Mouse (Mus musculus) left cerebral cortex, adult 11 months (tissue): ENCODE measurements around the gene Top3b.
"Not testable (repeated sequence)": the region's sequence is repeated elsewhere in the genome, so short reads cannot be mapped to it uniquely, and the experiment has no call there.

Experiments
- DNase-seq: peaks from one replicate; pipeline ENCODE4 v3.0.0; 2022; ENCODE audit warnings: low spot score

Top3b gene

DNA sequence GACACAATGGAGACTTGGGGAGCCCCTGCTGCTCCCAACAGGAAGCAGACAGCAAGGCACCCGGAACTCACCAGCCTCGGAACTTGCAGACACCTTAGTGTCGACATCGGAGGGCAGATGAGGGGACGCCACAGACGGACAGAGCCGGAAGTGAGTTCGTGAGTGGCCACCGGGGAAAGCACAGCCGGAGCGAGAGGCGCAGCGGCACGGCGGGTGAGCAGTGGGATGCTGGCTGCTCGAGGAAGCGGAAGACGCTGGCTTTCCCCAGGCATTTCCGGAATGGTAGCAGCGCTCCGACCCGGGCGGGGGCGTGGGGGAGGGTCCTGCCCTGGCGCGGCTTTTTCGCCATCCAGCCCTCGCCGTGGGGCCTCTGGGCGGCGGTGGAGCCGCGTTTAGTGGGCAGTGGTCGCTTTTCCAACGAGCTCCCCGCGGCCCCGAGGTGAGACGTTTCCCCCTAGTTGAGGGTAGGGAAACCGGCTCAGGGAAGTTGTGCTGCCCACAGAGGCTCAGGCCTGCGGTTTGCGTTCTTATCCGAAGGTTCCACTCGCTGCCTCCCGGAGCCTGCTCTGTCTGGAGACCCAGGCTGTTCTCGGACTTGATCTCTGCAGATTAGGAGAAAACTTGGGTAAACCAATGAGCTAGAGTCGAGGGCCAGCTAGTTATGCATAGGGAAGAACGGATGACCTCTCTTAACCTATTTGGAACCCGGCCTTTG lies at the start of gene Top3b, which contains the start of gene Vpreb1:
Top3b (plus strand) TSS at position 120 of the 715 bp plus-strand sequence.
Vpreb1 (minus strand) TSS at position 227 of the 715 bp plus-strand sequence.
- DNase-seq, result peak; percentile 86

GRCm38 (mm10) chr16:16825476-16825875 lies 45.1 kb upstream of the Top3b start:
- no peak for DNase-seq

DNA sequence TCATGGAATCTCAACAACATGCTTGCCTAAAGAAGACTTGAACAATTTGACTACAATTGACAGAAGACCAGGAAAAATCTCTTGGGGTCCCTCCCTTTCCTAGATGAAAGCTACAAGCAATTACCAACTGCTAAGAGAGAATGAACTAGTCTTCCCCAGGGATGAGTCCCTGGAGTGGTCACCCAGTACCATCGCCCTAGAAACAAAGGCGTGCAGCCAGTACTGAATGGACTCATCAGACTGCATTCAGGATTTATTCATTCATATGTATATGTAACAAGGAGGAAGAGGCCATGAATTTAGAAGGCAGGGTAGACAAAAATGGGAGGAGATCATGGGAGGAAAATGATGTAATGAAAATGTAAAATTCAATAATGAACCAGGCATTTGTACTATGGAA lies 44.3 kb upstream of the Top3b start:
- no peak for DNase-seq

DNA sequence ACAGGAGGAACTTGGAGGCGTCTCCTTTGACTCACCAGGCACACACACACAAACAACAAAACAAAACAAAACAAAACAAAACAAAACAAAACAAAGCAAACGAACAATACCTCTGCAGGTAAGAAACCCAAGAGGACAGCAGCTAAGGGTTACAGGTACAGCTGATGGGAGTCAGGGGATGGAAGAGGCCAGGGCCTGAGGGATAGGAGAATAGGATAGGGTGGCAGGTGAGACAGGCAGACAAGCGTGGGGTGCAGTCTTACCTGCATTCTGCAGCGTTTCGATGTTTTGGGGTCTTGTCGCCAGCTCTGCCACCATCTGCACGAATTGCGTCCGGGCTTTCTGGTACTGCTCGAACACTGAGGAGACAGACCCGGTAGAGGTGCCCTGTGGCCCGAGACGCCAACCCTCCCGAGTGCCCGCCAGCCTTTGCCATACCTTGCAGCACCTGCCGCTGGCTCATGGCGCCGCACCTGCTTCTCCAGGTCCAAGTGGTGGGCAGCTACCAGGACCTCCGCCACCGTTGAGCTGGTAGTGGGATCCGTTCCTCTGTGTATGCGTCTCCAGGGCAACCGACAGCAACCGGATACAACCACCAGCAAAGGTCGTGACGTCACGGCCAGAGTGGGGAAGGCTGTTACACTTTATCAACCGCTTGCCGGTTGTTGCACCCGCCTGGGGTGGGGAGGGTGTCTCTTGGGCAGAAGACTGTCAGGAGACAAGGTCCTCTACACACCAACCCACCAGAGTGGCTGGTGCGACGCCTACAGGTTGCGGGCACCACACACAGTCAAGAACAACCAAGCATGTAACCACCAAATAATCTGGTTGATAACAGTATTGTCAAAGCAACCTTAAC lies 41.5 kb upstream of the Top3b start, which contains the start of gene Spag6l:
Spag6l (minus strand) TSS at position 700 of the 859 bp plus-strand sequence.
- peak; percentile 13 for DNase-seq

DNA sequence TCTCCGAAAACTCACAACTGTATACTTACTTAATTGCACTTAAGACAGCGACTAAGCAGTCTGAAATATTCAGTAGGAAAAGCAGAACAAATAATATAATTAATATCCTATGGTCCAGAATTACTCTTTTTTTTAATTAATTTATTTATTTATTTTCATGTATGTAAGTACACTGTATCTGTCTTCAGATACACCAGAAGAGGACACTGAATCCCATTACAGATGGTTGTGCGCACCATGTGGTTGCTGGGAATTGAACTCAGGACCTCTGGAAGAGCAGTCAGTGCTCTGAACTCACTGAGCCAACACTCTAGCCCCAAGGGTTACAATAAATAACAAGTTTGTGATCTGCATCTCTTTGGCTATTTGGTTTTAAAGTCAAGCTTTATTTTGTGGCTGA lies 40.9 kb upstream of the Top3b start:
- no peak for DNase-seq

DNA sequence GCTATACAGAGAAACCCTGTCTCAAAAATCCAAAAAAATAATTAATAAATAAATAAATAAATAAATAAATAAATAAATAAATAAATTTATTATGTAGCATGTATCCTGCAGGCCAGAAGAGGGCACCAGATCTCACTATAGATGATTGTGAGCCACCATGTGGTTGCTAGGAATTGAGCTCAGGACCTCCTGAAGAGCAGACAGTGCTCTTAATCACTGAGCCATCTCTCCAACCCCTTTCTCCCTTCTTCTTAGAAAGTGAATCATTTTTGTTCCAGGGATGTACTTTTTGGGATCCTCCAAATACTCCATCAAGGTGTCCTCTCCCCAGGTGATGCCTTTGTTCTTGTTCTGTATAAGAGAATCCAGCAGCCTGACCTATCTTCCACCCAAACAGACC lies 21.3 kb upstream of the Top3b start:
- DNase-seq, result no peak

- no peak for DNase-seq
These were observed 18.1 kb upstream of the Top3b start for GRCm38 (mm10) chr16:16852411-16852810.

- peak; percentile 24 for DNase-seq
These were observed 15.7 kb upstream of the Top3b start for GRCm38 (mm10) chr16:16854836-16855235.

- no peak for DNase-seq
These were observed 15.0 kb upstream of the Top3b start for GRCm38 (mm10) chr16:16855541-16855940.

GRCm38 (mm10) chr16:16856054-16856453 lies 14.5 kb upstream of the Top3b start:
- not testable (repeated sequence) for DNase-seq

- no peak for DNase-seq
These were observed 13.6 kb upstream of the Top3b start for GRCm38 (mm10) chr16:16856731-16857476.

DNA sequence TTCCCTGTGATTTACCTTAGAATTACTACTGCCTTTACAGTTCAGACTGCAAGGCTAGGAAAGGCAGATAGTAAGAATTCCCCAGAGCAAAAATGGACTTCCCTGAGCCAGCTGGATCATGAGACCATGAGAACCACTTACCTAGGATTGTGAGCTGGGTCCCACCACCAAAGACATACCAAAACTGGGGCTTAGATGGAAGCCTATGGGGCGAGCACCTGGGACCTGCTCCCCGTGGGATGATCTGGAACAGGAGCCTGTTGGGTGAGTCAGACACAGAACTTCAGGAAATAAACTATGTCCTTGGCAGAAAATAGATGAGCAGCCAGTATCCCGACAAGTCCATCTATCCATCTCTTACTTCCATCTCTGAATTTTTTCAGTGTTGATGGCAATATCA lies 8.2 kb upstream of the Top3b start:
- no peak for DNase-seq

DNA sequence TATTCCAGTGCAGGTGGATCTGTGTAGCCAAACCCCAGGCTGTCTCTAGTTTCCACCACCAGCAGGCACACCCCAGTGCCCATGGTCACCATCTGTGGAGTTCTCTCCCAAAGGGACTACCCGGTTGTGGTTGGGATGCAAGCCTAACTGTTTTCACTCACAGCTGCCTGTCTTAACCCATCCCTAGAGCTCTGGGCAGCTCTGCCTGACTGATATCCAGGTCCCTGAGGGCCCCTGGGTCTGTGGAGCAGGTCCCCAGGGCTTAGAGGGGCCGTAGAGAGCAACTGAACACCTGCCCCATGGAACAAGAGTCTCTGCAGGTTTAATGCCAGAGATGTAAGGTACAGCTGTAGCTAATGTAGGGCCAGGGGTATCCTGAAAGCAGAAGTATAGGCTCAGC lies 6.6 kb upstream of the Top3b start, which contains the start of gene Igll1:
Igll1 (minus strand) TSS at position 8 of the 400 bp plus-strand sequence.
- no peak for DNase-seq

DNA sequence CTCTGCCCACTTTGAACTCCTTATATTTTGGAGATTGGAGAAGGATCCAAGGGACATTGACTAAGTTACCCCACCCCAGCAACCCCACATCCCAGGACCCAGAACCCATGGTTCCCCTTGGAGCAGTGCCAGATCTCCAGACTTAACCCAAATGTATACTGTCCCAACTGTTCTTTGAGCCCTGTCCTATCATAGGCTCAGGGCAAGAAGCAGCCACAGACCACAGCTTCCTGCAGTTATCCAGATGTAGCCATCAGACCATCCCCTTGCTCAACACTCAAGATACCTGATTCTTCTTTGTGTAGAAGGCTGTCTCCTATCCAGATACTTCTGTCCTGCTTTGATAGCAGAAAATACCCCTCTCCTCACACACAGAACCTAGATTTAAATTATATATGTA lies 5.3 kb upstream of the Top3b start:
- no peak for DNase-seq

DNA sequence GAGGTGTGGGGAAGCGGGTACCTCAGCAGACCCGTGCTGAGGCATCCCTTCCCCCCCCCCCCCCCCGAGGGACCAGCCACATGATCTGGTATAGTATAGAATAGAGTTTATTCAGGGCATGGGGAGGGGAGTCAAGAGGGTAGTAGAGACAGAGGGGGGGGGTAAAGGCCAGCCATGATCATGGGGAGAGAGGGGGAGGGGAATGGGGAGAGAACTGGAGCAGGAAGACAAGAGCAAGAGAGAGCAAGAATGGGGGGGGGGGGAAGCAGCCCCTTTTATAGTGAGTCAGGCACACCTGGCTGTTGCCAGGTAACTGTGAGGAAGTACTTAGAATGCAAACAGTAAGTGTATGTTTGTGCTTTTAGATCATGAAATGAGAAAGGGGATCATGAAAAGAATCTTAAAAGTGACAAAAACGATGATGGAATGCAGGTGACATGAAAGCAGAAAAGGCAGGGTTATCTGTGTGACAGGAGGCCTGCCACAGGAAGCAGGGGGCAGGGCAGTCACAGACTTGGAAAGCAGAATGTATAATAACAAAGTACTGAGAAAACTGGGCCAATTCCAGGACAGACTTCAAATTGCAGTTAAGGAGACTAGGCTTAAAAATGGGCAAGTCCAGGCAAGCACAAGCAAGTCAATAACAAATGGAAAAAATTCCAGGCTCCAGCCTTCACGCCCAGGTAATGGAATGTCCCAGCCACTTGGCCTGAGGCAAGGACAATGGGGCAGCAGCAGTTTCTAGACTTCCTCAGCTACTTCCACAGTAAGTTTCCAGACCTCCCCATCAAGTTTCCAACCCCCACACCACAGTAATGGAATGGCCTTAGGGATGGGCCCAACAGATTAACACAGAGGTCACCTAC lies 4.6 kb upstream of the Top3b start:
- no peak for DNase-seq

- no peak for DNase-seq
These were observed 307 bp upstream of the Top3b start for GRCm38 (mm10) chr16:16870241-16870616.

DNA sequence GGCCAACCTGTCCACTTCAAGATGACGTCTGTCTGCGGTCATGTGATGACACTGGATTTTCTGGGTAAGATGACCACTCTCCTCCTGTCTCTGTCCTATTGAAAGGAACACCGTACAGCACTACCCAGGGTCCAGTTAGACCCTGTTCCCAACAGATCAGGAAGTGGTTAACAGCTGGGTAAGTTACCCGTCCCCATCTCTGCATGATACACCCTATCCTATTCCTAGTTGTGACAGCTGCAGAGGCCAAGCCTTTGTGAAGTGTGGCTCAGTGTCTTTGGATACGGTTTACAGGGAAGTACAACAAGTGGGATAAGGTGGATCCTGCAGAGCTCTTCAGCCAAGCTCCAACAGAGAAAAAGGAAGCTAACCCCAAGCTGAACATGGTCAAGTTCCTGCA lies 8.5 kb downstream of the Top3b start:
- DNase-seq, result no peak

GRCm38 (mm10) chr16:16888341-16888740 lies 17.8 kb downstream of the Top3b start:
- DNase-seq, result no peak

- no peak for DNase-seq
These were observed 21.8 kb downstream of the Top3b start for GRCm38 (mm10) chr16:16892366-16892765.

DNA sequence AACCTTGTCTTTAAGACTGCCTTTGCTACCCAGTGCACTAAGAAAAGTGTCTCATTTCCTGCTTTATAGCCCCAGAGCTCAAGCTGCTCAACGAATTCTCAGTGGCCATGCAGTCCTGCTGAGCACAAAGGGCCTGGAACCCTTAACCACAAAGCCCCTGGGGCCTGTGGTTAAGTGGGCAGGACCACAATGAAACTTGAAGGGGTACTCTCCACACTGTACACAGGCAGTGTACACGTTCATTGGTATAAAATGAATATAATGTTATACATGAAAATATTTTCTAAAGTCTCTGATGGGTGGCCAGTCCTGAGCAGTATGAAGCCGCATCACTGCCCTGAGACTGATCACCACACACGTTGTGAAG lies 25.5 kb downstream of the Top3b start:
- DNase-seq, result no peak

GRCm38 (mm10) chr16:16896382-16897055 lies 26.0 kb downstream of the Top3b start, which contains the start of gene Ppm1f:
Gene Ppm1f (plus strand): TSS chr16:16896469.
- DNase-seq, result peak; percentile 89
